Mouse (Mus musculus): ENCODE measurements at regions not wholly inside any gene's neighbourhood (a gene's known extent, or its start where the extent isn't known, plus 50 kb on each side); places are given as distances from the start of the nearest gene placed in this dataset.

DNA sequence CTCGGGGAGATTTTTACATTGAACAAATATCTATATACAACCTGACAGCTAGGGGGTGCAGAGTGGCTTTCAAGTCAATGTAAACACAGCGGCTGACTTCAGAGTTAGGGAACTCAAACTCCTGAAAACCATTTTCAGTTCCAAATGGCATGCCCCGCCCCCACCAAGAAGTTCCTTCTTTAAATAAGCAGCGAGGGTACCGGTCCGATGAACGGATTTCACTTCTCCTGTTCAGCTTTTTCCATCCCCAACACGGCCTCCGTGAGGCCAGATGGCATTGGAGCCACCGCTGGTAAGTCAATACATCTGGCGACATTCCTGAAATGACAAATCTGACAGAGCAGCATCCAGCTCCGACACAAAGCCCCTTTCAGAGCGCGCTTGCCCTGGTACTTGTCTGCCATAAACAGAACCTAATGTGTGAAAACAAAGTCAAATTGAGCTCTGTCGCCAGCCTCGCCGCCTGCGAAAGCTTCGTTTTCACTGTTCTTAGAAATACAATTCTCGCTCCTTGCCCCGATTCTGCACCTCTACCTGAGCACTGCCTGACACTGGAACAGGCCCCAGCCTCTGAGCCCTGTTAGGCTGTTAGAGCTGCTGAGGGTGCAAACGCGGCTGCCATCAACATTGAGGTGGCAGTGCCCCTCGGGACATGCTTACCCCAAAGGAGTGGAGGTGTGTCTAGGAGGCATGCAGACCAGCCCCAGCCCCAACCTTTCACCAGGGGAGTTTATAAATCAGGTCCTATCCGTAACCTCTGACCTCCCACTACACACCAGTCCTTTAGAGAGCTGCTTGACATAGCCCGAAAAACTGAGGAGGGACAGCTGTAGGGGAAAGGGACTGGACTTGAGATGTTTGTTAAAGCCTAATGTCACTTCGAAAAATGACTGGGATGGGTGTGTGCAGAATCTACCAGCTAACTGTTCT lies 446.0 kb downstream of the Ate1 start:
- DNase-seq (ENCODE audit: low spot score in 2 of 2) = peak in 1 of 2 experiments; percentile 23

DNA sequence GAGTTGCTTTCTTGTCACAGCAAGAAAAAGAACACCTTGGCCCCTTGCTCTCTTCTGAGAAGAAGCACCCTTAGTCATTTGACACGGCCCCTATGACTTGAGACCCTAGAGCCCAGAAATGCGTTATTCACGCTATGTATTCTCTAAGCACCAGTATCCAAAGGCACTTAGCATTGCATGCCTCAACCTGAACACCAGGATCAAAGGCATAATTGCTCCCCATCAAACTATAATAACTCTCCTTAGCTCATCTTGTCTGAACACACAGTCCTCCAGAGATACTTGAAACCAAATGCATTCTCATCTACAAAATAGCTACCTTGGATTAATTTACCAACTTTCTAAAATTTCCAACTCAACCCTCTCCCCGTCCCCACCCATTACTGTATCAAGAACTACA lies 437.5 kb downstream of the Ate1 start:
- no peak for DNase-seq (ENCODE audit: low spot score in 2 of 2)

DNA sequence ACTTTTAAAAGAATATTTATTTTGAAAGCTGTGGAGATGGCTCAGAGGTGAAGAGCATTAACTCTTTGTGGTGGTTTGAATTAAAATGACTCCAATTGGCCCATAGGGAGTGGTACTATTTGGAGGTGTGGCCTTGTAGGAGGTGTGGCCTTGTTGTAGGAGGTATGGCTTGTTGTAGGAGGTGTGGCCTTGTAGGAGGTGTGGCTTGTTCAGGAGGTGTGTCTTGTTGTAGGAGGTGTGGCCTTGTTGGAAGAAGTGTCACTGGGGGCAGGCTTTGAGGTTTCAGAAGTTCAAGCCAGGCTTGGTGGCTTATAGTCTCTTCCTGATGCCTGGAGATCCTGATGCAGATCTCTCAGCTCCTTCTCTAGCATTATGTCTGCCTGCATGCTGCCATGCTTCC lies 434.5 kb downstream of the Ate1 start:
- DNase-seq (ENCODE audit: low spot score in 2 of 2) = no peak

DNA sequence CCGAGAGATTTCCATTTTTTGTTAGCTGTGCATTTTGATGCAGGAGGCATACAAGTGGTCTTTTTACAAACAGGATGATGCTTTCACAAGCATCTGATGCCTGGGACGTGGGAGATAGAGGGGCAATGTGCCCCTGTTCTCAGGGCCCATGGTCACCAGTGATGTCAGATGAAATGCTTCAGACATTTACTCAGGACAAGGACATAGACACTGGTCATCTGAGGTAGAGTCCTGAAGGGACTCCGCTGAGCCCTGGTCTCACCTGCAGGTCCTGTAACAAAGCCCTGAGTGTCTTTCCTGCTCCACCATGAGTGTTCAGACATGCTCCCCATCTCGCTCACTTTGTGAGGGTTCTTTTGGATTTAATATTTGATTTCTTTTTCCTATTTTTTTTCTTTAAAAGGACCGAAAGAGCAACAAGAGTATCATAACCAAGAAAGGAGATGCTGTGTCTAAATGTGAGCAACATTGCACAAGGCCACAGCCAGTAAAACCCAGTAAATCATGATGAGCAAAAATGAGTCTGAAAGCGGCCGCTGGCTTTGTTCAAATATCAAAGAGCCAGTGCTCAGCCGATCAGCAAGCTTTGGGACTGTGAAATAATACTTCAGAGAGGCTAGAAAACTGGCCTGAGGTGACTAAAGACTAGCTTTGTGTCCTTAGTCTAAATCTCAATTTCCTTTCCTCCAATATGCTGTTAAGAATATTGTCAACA lies 430.1 kb downstream of the Ate1 start:
- DNase-seq (ENCODE audit: low spot score in 2 of 2) = no peak

DNA sequence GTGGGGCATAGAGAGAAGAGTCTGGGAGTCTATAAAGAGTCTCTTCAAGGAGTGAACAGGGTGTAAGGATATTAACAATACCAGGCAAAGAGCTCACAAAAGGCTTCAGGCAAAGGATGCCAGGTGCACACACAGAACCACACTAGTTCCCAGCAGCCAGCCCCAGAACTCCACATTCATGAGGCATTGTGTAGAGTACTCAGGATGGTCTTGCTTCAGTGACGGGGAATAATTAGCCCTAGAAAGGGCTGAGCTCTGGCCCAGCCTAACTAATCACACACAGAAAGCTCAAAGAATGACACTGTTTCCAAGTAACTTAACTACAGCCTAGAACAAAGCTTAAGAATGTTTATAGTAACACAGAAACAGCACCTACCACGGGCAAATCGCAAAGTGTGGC lies 428.2 kb downstream of the Ate1 start:
- DNase-seq (ENCODE audit: low spot score in 2 of 2) = no peak

DNA sequence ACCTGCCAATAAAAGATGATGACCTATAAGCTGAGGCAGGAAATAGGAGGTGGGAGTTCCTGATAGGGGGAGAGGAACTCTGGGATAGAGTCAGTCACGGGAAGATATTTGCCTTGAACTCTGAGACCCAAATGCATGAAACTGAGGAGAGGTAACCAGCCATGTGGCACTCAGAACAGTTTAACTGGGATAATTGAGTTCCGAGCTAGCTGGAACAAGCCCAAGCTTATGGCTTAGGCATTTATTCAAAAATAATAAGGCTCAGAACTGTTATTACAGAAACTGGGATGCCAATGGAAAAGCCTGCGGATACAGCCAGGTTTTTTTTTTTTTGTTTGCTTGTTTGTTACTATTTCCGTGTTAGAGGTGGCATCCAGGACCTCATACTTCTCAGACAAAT lies 425.0 kb downstream of the Ate1 start:
- no peak for DNase-seq (ENCODE audit: low spot score in 2 of 2)

DNA sequence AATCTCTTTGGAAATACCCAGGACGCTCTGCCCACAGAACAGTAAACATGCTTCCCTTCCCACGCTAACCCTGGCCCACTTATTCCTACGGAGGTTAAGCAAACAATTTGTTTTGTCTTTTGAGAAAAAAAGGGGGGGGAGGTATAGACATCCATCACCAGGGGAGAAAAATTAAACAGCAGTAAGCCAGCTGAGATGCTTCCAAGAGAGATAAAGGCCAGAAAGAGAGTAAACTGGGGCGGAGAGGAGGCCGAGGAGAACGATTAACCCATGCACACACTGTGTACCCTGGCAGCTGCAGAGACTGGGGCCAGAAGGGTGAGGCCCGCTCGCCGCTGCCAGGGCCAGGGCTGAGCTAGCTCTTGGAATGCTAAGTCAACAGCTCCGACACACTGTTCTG lies 421.6 kb downstream of the Ate1 start:
- no peak for DNase-seq (ENCODE audit: low spot score in 2 of 2)

DNA sequence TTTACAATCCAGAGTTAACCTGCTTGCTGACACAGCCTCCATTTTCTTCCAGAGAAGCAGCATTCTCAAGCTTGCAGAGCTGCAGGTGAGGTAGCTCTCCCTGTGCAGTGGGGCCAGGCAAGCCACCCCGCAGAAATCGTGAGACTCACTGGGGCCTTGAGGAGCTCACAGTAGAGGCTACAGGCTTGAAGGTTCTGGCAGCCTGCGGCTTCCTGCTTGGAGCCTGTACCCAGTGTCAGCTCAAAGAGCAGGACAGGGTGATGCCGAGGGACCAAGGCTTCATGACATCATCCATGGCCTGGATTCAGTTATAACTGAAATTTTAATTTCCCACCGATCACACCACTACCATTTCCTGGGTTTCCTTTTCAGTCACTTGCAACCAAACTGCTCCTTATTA lies 417.5 kb downstream of the Ate1 start:
- DNase-seq (ENCODE audit: low spot score in 2 of 2) = no peak

DNA sequence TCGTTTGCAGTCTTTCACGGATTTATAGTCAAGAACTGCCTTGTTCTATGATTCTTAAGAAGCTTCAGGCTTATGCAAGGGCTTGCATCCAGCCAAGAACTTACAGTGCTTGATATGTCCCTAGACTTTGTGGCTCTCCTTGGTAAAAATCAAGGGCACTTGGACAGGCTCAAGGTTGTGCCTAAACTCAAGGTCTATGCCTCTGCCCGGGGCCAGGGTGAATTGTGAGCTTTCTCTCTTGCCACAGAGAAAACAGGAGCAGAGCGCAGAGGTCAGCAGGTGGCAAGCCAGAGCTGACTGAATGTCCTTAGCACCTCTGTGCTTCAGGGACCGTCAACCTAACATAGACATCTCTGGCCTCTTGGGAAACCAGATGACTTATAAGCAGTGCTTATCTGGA lies 413.2 kb downstream of the Ate1 start:
- DNase-seq (ENCODE audit: low spot score in 2 of 2) = no peak

DNA sequence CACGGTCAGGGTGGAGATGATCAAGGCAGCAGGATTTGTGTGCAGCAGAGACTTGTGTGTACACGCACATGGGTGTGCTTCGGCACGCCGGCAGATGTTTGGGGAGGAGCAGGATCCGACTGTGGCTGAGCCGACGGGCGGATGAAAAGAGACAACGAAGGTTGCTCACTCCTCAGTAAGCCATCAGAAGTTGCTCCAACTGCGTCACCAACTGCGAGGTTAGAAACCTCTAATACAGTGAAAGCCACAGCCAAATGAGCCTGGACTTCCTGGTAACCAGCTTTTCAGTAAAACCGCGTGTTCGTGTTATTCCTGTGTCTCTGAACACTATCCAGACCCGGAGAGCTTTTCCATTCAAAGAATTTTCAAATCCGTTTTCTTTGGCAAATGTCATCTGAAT lies 411.8 kb downstream of the Ate1 start:
- DNase-seq (ENCODE audit: low spot score in 2 of 2) = no peak

Measured in spleen, postnatal 10 days (tissue).